Mouse (Mus musculus) hindbrain, embryonic 11.5 days (tissue): ENCODE measurements around the gene Hdac10. TPM values are rescaled to one million over a fixed set of nuclear protein-coding genes. Genes with fewer than 3 reads are reported as not detected.

ENCODE experiments used
- ATAC-seq: fragments of 200-750 bp; cut with Nextera tagmentation; 2 replicates; pipeline ENCODE4 v1.8.0; 2017; ENCODE audit warnings: mild to moderate bottlenecking, moderate TSS enrichment, moderate library complexity; ENCODE audit not compliant: low FRiP score
- DNase-seq: peaks from one replicate; pipeline ENCODE4 v3.0.0-alpha.2; 2015; ENCODE audit warnings: low spot score
- H3K27ac ChIP-seq: fragments of 300-500 bp; sonication (generic); 2 replicates; pipeline ENCODE4 v1.5.1; 2014; ENCODE audit warnings: mild to moderate bottlenecking, low read depth, low read length
- H3K27me3 ChIP-seq: fragments of 300-500 bp; sonication (generic); 2 replicates; pipeline ENCODE4 v1.6.1; 2014; ENCODE audit warnings: mild to moderate bottlenecking, low read length, moderate library complexity, mixed read lengths; ENCODE audit not compliant: control insufficient read depth, insufficient read depth
- H3K36me3 ChIP-seq: fragments of 300-500 bp; sonication (generic); 2 replicates; pipeline ENCODE4 v1.6.1; 2014; ENCODE audit warnings: mild to moderate bottlenecking, low read length, moderate library complexity, mixed read lengths; ENCODE audit not compliant: control insufficient read depth, insufficient read depth
- H3K4me1 ChIP-seq: fragments of 300-500 bp; sonication (generic); replicated peaks from 2 replicates; pipeline ENCODE4 v1.6.1; 2014; ENCODE audit warnings: low read length, mixed read lengths; ENCODE audit not compliant: control insufficient read depth, insufficient read depth
- H3K4me2 ChIP-seq: fragments of 300-500 bp; sonication (generic); replicated peaks from 2 replicates; pipeline ENCODE4 v1.6.1; 2014; ENCODE audit warnings: mild to moderate bottlenecking, low read depth, low read length
- H3K4me3 ChIP-seq: fragments of 300-500 bp; sonication (generic); 2 replicates; pipeline ENCODE4 v1.5.1; 2014; ENCODE audit warnings: low read depth, low read length
- H3K9ac ChIP-seq: fragments of 300-500 bp; sonication (generic); 2 replicates; pipeline ENCODE4 v1.6.1; 2014; ENCODE audit warnings: low read depth, low read length
- H3K9me3 ChIP-seq: fragments of 300-500 bp; sonication (generic); 2 replicates; pipeline ENCODE4 v1.6.1; 2016; ENCODE audit warnings: low read length; ENCODE audit not compliant: control insufficient read depth
- WGBS: fragments of 180-500 bp; shearing (Covaris S2); extraction: QIAGEN DNeasy Blood & Tissue Kit; methylation state at CpG from one replicate; pipeline ENCODE4 v1.1.7; 2014; 5-methylcytosine and 5-hydroxymethylcytosine counted together
- polyA plus RNA-seq: library from polyadenylated mRNA; unstranded; fragments of >200 nt; fragmentation: Nextera tagmentation; extraction: Ambion mirVana; gene quantifications from 2 replicates; pipeline ENCODE4 v1.2.1, GENCODE M21; 2014

Gene Hdac10
- polyA plus RNA-seq, 1 experiment from 2014 or later: 9.4 TPM

DNA sequence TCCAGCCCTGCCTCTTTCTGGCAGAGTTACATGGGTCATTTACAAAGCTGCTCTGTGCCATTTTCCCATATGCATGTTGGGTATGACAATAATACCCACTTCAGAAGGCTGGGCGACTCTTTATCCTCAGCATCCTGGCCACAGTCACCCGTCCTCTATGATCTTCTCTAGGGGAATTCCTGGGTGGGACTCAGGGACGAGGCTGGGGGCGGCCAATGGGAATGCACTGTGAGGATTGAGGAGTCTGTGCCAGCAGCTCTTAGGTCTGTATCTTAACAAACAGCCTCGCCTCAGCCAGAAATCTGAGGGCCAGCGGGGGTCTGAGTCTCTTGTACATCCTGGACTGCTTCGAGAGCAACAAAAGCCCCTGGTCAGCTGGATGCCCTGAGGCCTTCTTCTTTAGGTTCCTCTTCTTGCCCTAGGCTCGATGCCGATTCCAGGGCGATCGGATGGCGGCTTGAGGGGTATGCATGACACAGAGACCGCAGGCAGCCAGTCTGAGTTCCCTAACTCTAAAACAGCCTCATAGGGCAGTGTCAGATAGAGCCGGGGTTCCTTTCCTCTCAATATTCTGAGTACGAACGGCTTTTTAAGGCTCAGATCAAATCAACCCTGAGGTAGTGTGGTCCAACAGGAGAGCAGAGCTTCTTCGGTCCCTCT is 43.9 kb upstream of the Hdac10 start:
- peak overlapping the region; percentile 52 for H3K4me3 ChIP-seq
- H3K9me3 ChIP-seq: no peaks in the 10 kb centered on the region
- no peaks in the 10 kb centered on the region for H3K27me3 ChIP-seq
- peaks cover 28% of the 10 kb centered on the region for H3K4me1 ChIP-seq
- WGBS: 38% methylated on average over 17 of the region's 17 CpGs
- ATAC-seq: no peak
- no peak for DNase-seq
- H3K9ac ChIP-seq: peak overlapping the region; percentile 73
- H3K27ac ChIP-seq: peak overlapping the region; percentile 53; the same call in 1 of the 2 replicates
- no peaks in the 10 kb centered on the region for H3K36me3 ChIP-seq
- peak overlapping the region; percentile 100 for H3K4me2 ChIP-seq

DNA sequence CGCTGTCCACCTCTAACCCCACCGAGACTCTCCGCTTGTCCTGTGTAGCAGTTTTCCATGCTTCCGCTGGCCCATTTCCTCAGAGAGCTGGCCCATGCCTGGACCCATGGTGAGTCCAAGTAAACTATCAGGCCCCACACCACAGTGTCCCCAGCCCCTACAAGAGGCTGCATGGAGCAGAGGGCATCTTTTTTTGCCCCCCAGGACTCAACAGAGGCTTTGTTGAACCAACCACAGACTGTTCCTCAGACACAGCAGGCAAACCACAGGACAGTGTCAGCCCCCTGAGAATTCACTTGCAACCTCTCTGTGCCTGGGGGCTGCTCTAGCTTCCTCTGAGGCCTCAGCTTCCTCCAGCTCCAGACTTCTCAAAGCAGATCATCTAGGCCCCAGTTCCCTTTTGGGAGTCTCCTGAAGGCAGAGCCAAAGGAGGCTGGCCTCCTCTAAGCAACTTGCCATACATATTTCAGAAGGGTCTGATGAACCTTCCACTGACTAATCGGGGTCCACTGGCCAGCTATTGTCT is 43.1 kb upstream of the Hdac10 start:
- ATAC-seq (no peak), DNase-seq (no peak)
- H3K27ac ChIP-seq: no peak overlapping the region
- H3K36me3 ChIP-seq: peaks cover 6% of the 10 kb centered on the region; the same call in 1 of the 2 replicates
- H3K4me2 ChIP-seq: no peak overlapping the region
- no peaks in the 10 kb centered on the region for H3K9me3 ChIP-seq
- H3K9ac ChIP-seq: no peak overlapping the region
- H3K4me1 ChIP-seq: peaks cover 22% of the 10 kb centered on the region
- H3K4me3 ChIP-seq: no peak overlapping the region
- H3K27me3 ChIP-seq: no peaks in the 10 kb centered on the region
- 87% methylated on average over 5 of the region's 5 CpGs for WGBS

DNA sequence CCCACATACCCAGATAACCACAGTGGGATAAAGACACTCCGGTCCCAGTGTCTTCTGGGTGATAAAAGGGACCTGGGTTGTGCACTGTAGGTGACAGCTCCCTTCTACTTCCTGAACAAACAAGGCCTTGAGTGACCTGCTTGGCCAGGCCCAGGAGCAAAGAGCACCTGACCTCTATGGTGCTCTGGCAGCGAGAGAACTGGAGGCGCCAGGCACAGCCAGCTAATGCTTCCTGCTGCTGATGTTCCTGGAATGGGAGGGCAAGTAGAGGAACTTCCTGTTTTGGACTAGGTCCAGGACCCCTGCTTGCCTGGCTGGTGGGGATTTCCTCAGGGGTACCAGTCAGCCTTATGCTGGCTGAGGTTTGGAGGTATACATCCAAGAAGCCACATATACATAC is 41.6 kb upstream of the Hdac10 start:
- H3K4me1 ChIP-seq: peaks cover 22% of the 10 kb centered on the region
- ATAC-seq: no peak
- no peaks in the 10 kb centered on the region for H3K9me3 ChIP-seq
- no peak for DNase-seq
- peaks cover 13% of the 10 kb centered on the region; the same call in 1 of the 2 replicates for H3K36me3 ChIP-seq
- 0 out of 2 replicates have a peak overlapping the region, but pooled peaks have one; percentile 11 for H3K27ac ChIP-seq
- no peak overlapping the region for H3K9ac ChIP-seq
- H3K4me3 ChIP-seq: no peak overlapping the region
- H3K27me3 ChIP-seq: no peaks in the 10 kb centered on the region
- WGBS: 65% methylated on average over 3 of the region's 3 CpGs
- H3K4me2 ChIP-seq: no peak overlapping the region

DNA sequence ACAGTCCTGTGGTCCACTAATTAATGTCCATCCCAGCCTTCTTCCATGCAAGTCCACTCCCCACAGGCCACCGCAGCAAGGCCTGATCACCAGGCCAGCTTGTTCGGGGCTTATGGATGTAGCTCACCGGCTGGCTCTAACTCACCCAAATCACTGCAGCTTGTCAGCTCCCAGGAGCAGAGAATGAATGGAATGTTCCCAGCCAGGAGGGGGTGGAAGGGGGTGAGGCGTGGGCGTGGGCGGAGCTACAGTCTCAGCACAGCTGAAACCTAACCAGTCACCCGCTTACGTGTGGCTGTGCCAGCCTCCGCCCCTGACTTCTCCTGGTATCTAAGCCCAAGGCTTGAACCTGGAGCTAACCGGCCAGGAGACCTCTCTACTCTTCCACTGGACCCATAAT is 40.9 kb upstream of the Hdac10 start:
- H3K9ac ChIP-seq: no peak overlapping the region

DNA sequence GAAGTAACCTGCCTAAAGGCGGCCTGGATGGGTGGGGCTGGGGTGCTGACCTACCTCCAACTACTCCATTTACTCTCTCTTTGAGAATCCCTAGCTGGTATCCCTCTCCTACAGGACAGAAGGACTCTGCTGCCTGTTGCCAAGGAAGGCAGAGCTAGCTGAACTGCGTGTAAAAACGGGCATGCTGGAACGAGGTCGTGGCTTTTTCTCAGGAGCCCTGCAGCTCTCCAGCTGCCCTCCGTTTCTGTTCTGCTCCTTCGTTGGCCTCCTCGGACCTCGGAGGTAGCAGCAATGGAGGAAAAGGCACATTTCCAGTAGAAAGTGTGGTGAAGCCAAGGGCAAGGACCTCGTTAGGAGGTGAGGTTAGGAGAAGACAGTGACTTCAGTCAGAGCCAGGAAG is 40.4 kb upstream of the Hdac10 start:
- H3K4me1 ChIP-seq: peaks cover 19% of the 10 kb centered on the region
- DNase-seq: no peak
- no peak overlapping the region for H3K9ac ChIP-seq
- no peaks in the 10 kb centered on the region for H3K27me3 ChIP-seq
- H3K36me3 ChIP-seq: peaks cover 23% of the 10 kb centered on the region
- no peak overlapping the region for H3K27ac ChIP-seq
- no peak for ATAC-seq
- no peak overlapping the region for H3K4me3 ChIP-seq
- 62% methylated on average over 10 of the region's 10 CpGs for WGBS
- H3K4me2 ChIP-seq: no peak overlapping the region
- no peaks in the 10 kb centered on the region for H3K9me3 ChIP-seq

More for the DNA sequence above, 40.9 kb upstream of the Hdac10 start:
- Histone ChIP-seq H3K27ac (no peak overlapping the region), H3K4me2 (no peak overlapping the region), H3K27me3 (no peaks in the 10 kb centered on the region), H3K4me3 (no peak overlapping the region), H3K4me1 (peaks cover 22% of the 10 kb centered on the region), H3K36me3 (peaks cover 18% of the 10 kb centered on the region), H3K9me3 (no peaks in the 10 kb centered on the region)
- DNase-seq: peak; percentile 75
- peak; percentile 39; the same call in 1 of the 2 replicates for ATAC-seq
- 6% methylated on average over 10 of the region's 10 CpGs for WGBS

DNA sequence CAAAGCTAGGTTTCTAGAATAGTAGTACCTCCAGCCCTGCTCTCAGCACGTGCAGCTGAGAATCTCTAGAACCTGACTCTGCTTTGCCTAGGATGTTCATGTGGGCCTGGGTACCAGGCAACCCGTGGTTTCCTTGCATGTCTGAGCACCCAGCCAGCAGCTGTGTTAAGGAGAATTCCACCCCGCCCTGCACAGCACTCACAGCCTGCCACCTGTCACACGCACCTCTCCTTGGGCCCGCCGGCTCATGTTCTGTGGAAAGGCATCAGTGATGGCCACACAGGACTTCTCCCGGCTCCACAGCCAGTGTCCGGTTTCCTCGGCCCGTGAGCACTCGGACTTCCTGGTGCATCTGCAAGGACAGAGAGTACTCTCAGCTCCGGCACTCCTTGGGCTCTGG is 37.0 kb upstream of the Hdac10 start:
- ATAC-seq (no peak), DNase-seq (no peak)
- Histone ChIP-seq H3K9ac (no peak overlapping the region), H3K4me2 (no peak overlapping the region), H3K36me3 (peaks cover 36% of the 10 kb centered on the region), H3K27ac (no peak overlapping the region), H3K9me3 (no peaks in the 10 kb centered on the region), H3K4me3 (no peak overlapping the region), H3K27me3 (no peaks in the 10 kb centered on the region), H3K4me1 (peaks cover 7% of the 10 kb centered on the region; the same call in 1 of the 2 replicates)
- 95% methylated on average over 12 of the region's 12 CpGs for WGBS

DNA sequence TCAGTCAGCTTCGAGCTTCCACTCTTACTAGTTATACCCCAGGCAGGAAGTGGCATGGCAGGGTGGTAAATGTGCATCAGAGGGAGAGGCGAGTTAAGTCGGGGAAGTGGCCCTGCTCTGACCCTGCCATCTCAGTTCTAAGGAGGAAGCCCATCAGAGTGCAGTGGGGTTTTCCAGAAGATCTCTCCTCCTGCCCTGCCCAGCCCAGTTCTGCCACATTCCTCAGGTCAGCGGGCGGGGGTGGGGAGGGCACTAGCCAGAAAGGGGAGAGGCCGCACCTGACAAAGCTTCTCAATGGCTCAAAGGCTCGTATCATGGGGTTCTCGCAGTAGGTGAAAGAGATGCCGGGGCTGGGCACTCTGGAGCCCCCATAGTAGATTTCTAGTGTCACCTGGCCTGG is 32.9 kb upstream of the Hdac10 start:
- no peak overlapping the region for H3K4me2 ChIP-seq
- H3K27ac ChIP-seq: no peak overlapping the region
- H3K4me3 ChIP-seq: no peak overlapping the region
- no peaks in the 10 kb centered on the region for H3K27me3 ChIP-seq
- ATAC-seq: no peak
- H3K4me1 ChIP-seq: no peaks in the 10 kb centered on the region
- no peak for DNase-seq
- H3K9me3 ChIP-seq: no peaks in the 10 kb centered on the region
- H3K36me3 ChIP-seq: peaks cover 58% of the 10 kb centered on the region
- WGBS: 95% methylated on average over 9 of the region's 9 CpGs
- no peak overlapping the region for H3K9ac ChIP-seq

DNA sequence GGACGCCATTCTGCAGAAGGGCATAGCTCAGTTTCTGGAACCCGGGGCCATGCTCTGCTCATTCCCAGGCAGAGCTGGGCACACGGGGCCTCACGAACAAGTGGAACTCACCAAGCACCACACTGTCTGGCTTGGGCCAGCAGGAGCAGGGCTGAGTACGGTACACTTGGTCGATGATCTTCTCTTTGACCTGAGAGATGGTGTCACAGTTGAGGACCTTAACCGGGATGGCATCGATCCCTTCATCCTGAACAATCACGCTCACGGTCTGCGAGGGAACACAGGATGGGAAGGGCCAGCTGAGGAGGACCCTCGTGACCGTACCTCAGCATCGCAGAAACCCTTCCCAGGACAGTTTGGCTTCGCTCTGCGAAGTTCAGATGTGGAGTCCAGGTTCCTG is 30.0 kb upstream of the Hdac10 start:
- Histone ChIP-seq H3K4me2 (no peak overlapping the region), H3K9ac (no peak overlapping the region), H3K27me3 (no peaks in the 10 kb centered on the region), H3K27ac (no peak overlapping the region), H3K9me3 (no peaks in the 10 kb centered on the region), H3K36me3 (peaks cover 45% of the 10 kb centered on the region), H3K4me1 (no peaks in the 10 kb centered on the region), H3K4me3 (no peak overlapping the region)
- DNase-seq (no peak), ATAC-seq (no peak)
- WGBS: 95% methylated on average over 16 of the region's 16 CpGs

DNA sequence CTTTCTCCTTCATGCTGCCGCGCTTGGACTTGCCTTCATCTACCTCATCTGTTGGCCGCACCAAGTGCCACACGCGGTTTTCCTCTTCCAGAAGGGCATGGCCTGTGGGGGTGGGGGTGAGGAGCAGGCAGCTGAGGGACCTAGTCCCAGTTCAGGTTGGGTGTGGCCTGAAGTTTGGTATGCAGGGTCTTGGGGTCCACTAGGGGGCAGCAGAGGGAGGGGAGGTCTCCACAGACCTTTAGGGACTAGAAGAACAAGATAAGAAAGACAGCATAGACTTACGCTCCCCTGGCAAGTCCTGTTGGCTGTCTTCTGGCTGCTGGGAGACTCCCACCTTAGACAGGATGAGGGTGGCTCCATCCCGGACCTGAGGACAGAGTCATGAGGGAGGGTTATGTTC is 29.5 kb upstream of the Hdac10 start:
- Histone ChIP-seq H3K36me3 (peaks cover 43% of the 10 kb centered on the region), H3K9me3 (no peaks in the 10 kb centered on the region), H3K27ac (no peak overlapping the region), H3K4me3 (no peak overlapping the region), H3K9ac (no peak overlapping the region), H3K4me1 (no peaks in the 10 kb centered on the region), H3K4me2 (no peak overlapping the region), H3K27me3 (no peaks in the 10 kb centered on the region)
- ATAC-seq (no peak; the same call in 1 of the 2 replicates), DNase-seq (peak; percentile 84)
- 69% methylated on average over 7 of the region's 7 CpGs for WGBS
